Mouse (Mus musculus): ENCODE data around the gene Bend4.

Gene Bend4

GRCm38 (mm10) chr5:67427443-67428360, at the start of gene Bend4:
TSS of gene Bend4 (minus strand) at chr5:67428310.
- peak; percentile 49 for DNase-seq

GRCm38 (mm10) chr5:67473723-67474122, 45.6 kb upstream of the Bend4 start:
- DNase-seq, result no peak

GRCm38 (mm10) chr5:67473094-67473493, 45.0 kb upstream of the Bend4 start:
- no peak for DNase-seq

GRCm38 (mm10) chr5:67466866-67467530, 38.9 kb upstream of the Bend4 start:
- DNase-seq, result no peak

- DNase-seq, result no peak
Measured at GRCm38 (mm10) chr5:67464899-67465298, 36.8 kb upstream of the Bend4 start.

- DNase-seq, result no peak
Measured at GRCm38 (mm10) chr5:67463636-67464035, 35.5 kb upstream of the Bend4 start.

GRCm38 (mm10) chr5:67462331-67462730, 34.2 kb upstream of the Bend4 start:
- DNase-seq, result no peak

- DNase-seq, result no peak
Measured at GRCm38 (mm10) chr5:67456841-67457240, 28.7 kb upstream of the Bend4 start.

GRCm38 (mm10) chr5:67454282-67454681, 26.2 kb upstream of the Bend4 start:
- DNase-seq, result no peak

- no peak for DNase-seq
Measured at GRCm38 (mm10) chr5:67449957-67450630, 22.0 kb upstream of the Bend4 start.

- DNase-seq, result no peak
Measured at GRCm38 (mm10) chr5:67446526-67446925, 18.4 kb upstream of the Bend4 start.

- no peak for DNase-seq
Measured at GRCm38 (mm10) chr5:67444217-67445050, 16.3 kb upstream of the Bend4 start.

GRCm38 (mm10) chr5:67442813-67443450, 14.8 kb upstream of the Bend4 start:
- DNase-seq, result no peak

GRCm38 (mm10) chr5:67440563-67440962, 12.5 kb upstream of the Bend4 start:
- DNase-seq, result no peak

- DNase-seq, result no peak
Measured at GRCm38 (mm10) chr5:67437403-67437802, 9.3 kb upstream of the Bend4 start.

GRCm38 (mm10) chr5:67426478-67427442, 1.4 kb downstream of the Bend4 start:
- no peak for DNase-seq

- DNase-seq, result no peak
Measured at GRCm38 (mm10) chr5:67426011-67426410, 2.1 kb downstream of the Bend4 start.

GRCm38 (mm10) chr5:67424636-67425035, 3.5 kb downstream of the Bend4 start:
- no peak for DNase-seq

GRCm38 (mm10) chr5:67423963-67424362, 4.1 kb downstream of the Bend4 start:
- DNase-seq, result no peak

- DNase-seq, result no peak
Measured at GRCm38 (mm10) chr5:67423326-67423725, 4.8 kb downstream of the Bend4 start.

- no peak for DNase-seq
Measured at GRCm38 (mm10) chr5:67419407-67419806, 8.7 kb downstream of the Bend4 start.
